Mouse (Mus musculus): ENCODE results near the gene Ythdf1. TPM values are rescaled to one million over a fixed set of nuclear protein-coding genes. Genes with fewer than 3 reads are reported as not detected.
A peak's percentile ranks its signal among the peaks of the same experiment; 100 is the strongest.

The Ythdf1 gene
- total and polyA plus RNA-seq, 2 experiments from 2014 or later, result 27.7 to 51.0 TPM

DNA sequence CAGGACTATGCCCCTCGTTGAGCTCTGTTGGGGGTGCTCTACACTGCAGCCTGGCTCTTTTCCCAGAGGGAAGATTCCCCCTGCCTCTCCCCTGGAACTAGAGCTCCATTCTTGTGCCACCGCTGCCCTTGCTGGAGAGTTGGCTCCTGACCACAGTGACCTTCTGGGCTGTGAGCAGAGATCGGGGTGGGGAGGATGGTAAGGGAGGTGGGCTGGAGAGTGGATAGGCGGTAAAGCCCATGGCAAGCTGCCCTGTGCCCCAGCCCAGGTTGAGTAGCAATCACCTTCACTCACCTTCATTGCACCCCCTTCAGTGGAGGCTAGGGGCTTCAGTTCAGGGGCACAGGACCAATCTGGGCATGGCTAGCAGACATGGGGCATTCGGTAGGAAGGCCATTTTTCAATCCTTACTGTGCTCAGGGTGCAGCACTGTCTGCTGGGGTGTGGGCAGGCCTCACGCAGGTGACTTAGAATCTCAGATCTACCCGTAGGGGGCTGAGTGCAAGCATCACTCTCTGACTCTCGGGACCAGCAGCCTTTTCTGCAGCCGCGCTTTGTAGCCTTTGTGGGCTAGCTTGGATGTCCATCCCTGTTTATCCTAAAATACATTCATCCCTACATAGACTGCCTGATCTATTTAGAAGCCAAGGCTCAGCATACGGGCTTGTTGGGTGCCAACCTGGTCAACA is 24.8 kb downstream of the Ythdf1 start:
- Histone ChIP-seq H3K4me1 (ENCODE audit: control insufficient read depth, insufficient read depth) (no peaks in the 10 kb centered on the region), H3K27me3 (ENCODE audit: control insufficient read depth, insufficient read depth, low read length) (peaks cover 67% of the 10 kb centered on the region), H3K9ac (replicated peaks; ENCODE audit: low read depth, low read length) (no peak overlapping the region), H3K4me3 (ENCODE audit: low read depth, low read length) (no peak overlapping the region), H3K9me3 (replicated peaks; ENCODE audit: control insufficient read depth, low read length) (no peaks in the 10 kb centered on the region), H3K36me3 (replicated peaks; ENCODE audit: control insufficient read depth, insufficient read depth, low read length) (no peaks in the 10 kb centered on the region), H3K4me2 (ENCODE audit: low read depth, low read length) (no peak overlapping the region), H3K27ac (ENCODE audit: low read depth) (no peak overlapping the region)
- no peak for DNase-seq (ENCODE audit: low spot score)
- ATAC-seq (ENCODE audit: insufficient read depth, low read depth), result no peak
- no peak for TF ChIP-seq CTCF (IDR thresholded peaks at IDR 0.05; ENCODE audit: low read depth)
- no peak for TF ChIP-seq EP300 (IDR thresholded peaks at IDR 0.05; ENCODE audit: low read depth)
- 62% methylated on average over 11 of the region's 11 CpGs for WGBS

GRCm38 (mm10) chr2:180895321-180895720 is 25.4 kb downstream of the Ythdf1 start:
- H3K4me3 ChIP-seq (ENCODE audit: low read depth, low read length), result no peak overlapping the region
- no peak overlapping the region for H3K9ac ChIP-seq (replicated peaks; ENCODE audit: low read depth, low read length)
- no peak overlapping the region for H3K27ac ChIP-seq (ENCODE audit: low read depth)
- no peaks in the 10 kb centered on the region for H3K36me3 ChIP-seq (replicated peaks; ENCODE audit: control insufficient read depth, insufficient read depth, low read length)
- DNase-seq (ENCODE audit: low spot score) (no peak), ATAC-seq (ENCODE audit: insufficient read depth, low read depth) (no peak)
- H3K9me3 ChIP-seq (replicated peaks; ENCODE audit: control insufficient read depth, low read length), result no peaks in the 10 kb centered on the region
- no peaks in the 10 kb centered on the region for H3K4me1 ChIP-seq (ENCODE audit: control insufficient read depth, insufficient read depth)
- peaks cover 73% of the 10 kb centered on the region for H3K27me3 ChIP-seq (ENCODE audit: control insufficient read depth, insufficient read depth, low read length)
- no peak overlapping the region for H3K4me2 ChIP-seq (ENCODE audit: low read depth, low read length)
- 70% methylated on average over 3 of the region's 3 CpGs for whole genome bisulfite sequencing
- no peak for TF ChIP-seq CTCF (IDR thresholded peaks at IDR 0.05; ENCODE audit: low read depth)
- TF ChIP-seq EP300 (IDR thresholded peaks at IDR 0.05; ENCODE audit: low read depth), result no peak

DNA sequence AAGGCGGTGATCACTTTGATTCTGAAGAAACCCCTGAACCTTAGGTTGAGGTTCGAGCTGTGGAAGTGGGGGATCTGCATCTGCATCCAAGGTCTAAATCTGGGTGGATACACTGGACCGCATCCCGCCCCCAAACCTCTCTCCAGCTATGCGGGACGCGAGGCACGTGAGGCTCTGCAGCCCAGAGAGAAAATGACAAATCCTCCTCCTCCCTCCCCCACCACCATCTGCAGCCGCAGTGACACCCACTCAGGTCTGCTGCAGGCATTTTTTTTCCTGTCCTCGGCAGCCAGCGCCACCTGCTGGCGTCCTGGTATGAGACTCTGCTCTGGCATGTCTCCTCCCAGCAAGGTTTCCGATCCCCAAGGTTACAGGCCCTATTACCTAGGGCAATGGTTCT is 26.0 kb downstream of the Ythdf1 start:
- Histone ChIP-seq H3K36me3 (replicated peaks; ENCODE audit: control insufficient read depth, insufficient read depth, low read length) (no peaks in the 10 kb centered on the region), H3K4me1 (ENCODE audit: control insufficient read depth, insufficient read depth) (no peaks in the 10 kb centered on the region), H3K27me3 (ENCODE audit: control insufficient read depth, insufficient read depth, low read length) (peaks cover 79% of the 10 kb centered on the region), H3K9me3 (replicated peaks; ENCODE audit: control insufficient read depth, low read length) (no peaks in the 10 kb centered on the region), H3K4me2 (ENCODE audit: low read depth, low read length) (no peak overlapping the region), H3K9ac (replicated peaks; ENCODE audit: low read depth, low read length) (no peak overlapping the region), H3K4me3 (ENCODE audit: low read depth, low read length) (peak overlapping the region; percentile 54; the same call in 1 of the 2 replicates), H3K27ac (ENCODE audit: low read depth) (no peak overlapping the region)
- TF ChIP-seq EP300 (IDR thresholded peaks at IDR 0.05; ENCODE audit: low read depth) (no peak), CTCF (IDR thresholded peaks at IDR 0.05; ENCODE audit: low read depth) (peak; percentile 65)
- ATAC-seq (ENCODE audit: insufficient read depth, low read depth) (peak; percentile 40; the same call in 1 of the 2 replicates), DNase-seq (ENCODE audit: low spot score) (peak; percentile 46)
- 2% methylated on average over 13 of the region's 13 CpGs for WGBS

DNA sequence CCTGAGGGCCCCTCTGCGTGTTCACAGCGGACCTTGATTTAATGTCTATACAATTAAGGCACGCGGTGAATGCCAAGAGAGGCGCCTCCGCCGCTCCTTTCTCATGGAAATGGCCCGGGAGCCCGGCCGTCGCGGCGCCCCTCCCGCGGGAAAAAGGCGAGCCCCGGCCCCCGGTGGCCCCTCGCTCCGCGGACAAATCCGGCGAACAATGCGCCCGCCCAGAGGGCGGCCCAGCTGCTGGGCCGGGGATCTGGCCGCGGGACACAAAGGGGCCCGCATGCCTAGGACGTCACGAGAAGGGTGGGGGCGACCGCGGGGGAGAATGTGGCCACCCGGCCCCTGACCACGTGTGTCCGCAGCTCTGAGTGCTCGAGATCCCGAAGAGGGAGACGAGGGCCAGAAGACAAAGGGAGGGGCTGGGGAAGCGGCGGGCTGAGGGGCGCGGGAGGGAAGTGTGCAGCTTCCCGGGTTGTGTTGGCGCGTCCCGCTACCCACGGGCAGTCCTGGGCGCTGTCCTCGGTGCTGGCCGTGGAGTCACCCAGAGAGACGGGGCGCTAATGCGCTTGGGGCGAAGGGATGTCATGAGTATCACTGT is 26.6 kb downstream of the Ythdf1 start:
- ATAC-seq (ENCODE audit: insufficient read depth, low read depth), result peak; percentile 28; the same call in 1 of the 2 replicates
- WGBS, result under 1% methylated on average over 56 of the region's 57 CpGs
- peaks cover 85% of the 10 kb centered on the region for H3K27me3 ChIP-seq (ENCODE audit: control insufficient read depth, insufficient read depth, low read length)

DNA sequence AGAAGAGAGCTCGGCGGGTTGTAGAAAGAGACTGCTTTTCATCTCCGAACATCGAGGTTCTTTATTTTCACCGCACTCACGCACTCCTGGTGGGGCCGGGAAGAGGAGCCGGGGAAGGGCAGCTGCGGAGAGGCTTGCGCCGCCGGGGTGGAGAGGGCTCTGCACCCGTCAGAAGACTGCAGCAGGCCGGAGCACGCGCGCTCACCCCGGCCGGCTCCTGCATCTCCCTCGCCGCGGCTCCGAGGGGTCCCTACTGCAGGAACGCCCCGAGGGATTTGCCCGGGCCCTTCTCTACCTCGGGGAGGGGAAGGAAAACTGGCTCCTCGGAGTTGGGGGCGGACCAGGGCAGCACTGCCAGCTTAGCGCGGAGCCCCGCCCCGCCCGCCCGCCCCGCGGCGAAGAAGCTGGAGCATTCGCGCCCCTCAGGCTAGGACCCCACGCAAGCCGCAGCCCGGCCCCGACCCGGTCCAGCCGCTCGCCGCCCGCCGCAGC is 27.2 kb downstream of the Ythdf1 start:
- Histone ChIP-seq H3K4me1 (ENCODE audit: control insufficient read depth, insufficient read depth) (no peaks in the 10 kb centered on the region), H3K9ac (replicated peaks; ENCODE audit: low read depth, low read length) (no peak overlapping the region), H3K27me3 (ENCODE audit: control insufficient read depth, insufficient read depth, low read length) (peaks cover 91% of the 10 kb centered on the region), H3K9me3 (replicated peaks; ENCODE audit: control insufficient read depth, low read length) (no peaks in the 10 kb centered on the region), H3K4me2 (ENCODE audit: low read depth, low read length) (peak overlapping the region; percentile 74), H3K27ac (ENCODE audit: low read depth) (no peak overlapping the region), H3K36me3 (replicated peaks; ENCODE audit: control insufficient read depth, insufficient read depth, low read length) (no peaks in the 10 kb centered on the region), H3K4me3 (ENCODE audit: low read depth, low read length) (peak overlapping the region; percentile 54)
- WGBS, result 1% methylated on average over 37 of the region's 50 CpGs
- no peak for TF ChIP-seq CTCF (IDR thresholded peaks at IDR 0.05; ENCODE audit: low read depth)
- no peak for TF ChIP-seq EP300 (IDR thresholded peaks at IDR 0.05; ENCODE audit: low read depth)
- no peak for DNase-seq (ENCODE audit: low spot score)
- no peak for ATAC-seq (ENCODE audit: insufficient read depth, low read depth)

More for the DNA sequence above, 26.6 kb downstream of the Ythdf1 start:
- Histone ChIP-seq H3K9me3 (replicated peaks; ENCODE audit: control insufficient read depth, low read length) (no peaks in the 10 kb centered on the region), H3K4me3 (ENCODE audit: low read depth, low read length) (peak overlapping the region; percentile 54), H3K27ac (ENCODE audit: low read depth) (no peak overlapping the region), H3K36me3 (replicated peaks; ENCODE audit: control insufficient read depth, insufficient read depth, low read length) (no peaks in the 10 kb centered on the region), H3K4me1 (ENCODE audit: control insufficient read depth, insufficient read depth) (no peaks in the 10 kb centered on the region), H3K9ac (replicated peaks; ENCODE audit: low read depth, low read length) (no peak overlapping the region), H3K4me2 (ENCODE audit: low read depth, low read length) (peak overlapping the region; percentile 74)
- TF ChIP-seq EP300 (IDR thresholded peaks at IDR 0.05; ENCODE audit: low read depth), result no peak
- no peak for TF ChIP-seq CTCF (IDR thresholded peaks at IDR 0.05; ENCODE audit: low read depth)
- DNase-seq (ENCODE audit: low spot score), result no peak
